Comparison of ENCODE assay signal across 1 mouse cellular context in the genomic region with DNA sequence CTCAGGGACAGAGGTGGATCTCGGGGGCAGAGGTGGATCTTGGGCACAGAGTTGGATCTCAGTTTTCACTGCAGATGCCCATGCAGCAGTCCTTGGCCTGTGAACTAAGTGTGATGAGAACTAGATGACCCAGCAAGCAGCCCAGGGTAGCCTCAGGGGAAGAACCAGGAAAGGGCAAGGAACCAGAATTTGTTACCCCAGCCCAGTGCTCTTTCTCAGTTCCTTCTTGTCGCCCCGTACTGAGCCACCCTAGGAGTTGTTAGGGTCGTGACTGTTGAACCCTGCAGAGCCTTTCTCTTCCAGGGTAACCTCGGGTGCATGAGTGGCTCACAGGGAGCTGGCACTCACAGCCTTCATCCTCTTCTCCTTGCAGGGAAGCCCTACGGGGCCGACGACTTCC.
A peak's percentile ranks its signal among the peaks of the same experiment; 100 is the strongest.
TF ChIP-seq lines count a peak whose summit lies in the region.

No protein-coding gene starts in this region.

TF ChIP-seq in CH12.LX, 34 proteins besides CTCF, POLR2A, EP300 and RAD21:
- TF ChIP-seq JUN (IDR thresholded peaks at IDR 0.05; ENCODE audit: insufficient read depth, low read depth, low read length), result no peak
- peak; percentile 68; the same call in 1 of the 2 replicates for TF ChIP-seq IRF4 (IDR thresholded peaks at IDR 0.05; ENCODE audit: low read depth, low read length)
